Mouse (Mus musculus): Measurements from ENCODE around the gene Aldh16a1.
"Not testable (repeated sequence)": the region's sequence is repeated elsewhere in the genome, so short reads cannot be mapped to it uniquely, and the experiment has no call there.

The Aldh16a1 gene

DNA sequence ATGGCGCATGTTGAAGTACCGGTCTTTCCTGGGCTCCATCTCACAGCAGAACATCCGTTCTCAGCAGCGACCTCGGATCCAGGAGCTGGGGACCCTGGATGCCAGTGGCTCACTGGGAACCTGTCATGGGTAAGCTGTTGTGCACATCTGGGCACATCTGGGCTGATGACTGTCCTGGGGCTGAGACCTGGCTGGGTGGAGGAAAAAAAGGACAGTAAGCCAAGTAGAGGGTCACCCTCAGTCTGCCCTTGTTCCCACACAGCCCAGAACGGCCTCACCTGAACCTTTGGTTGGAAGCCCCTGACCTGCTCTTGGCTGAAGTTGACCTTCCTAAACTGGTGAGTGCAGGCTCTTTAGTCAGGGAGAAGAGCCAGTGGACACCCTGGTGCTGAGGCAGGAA lies 4.6 kb upstream of the Aldh16a1 start:
- no peak for DNase-seq (ENCODE audit: extremely low spot score, low spot score)

DNA sequence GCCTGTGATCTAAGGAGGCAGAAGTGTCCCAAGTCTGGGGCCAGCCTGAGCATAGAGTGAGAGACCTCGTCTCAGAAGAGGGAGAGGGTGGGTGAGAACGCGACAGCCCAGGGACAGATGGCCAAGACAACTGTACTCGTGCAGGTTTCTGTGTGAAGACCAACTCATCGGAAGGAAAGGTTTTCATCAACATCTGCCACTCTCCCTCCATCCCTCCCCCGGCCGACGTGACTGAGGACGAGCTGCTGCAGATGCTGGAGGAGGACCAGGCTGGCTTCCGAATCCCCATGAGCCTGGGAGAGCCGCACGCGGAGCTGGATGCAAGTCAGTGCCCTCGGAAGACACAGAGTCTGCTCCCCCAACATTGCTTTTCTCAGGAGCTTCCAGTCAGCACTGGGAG lies 3.1 kb upstream of the Aldh16a1 start:
- DNase-seq (ENCODE audit: extremely low spot score, low spot score) = no peak

- DNase-seq (ENCODE audit: extremely low spot score, low spot score) = no peak
Measured at GRCm38 (mm10) chr7:45156206-45156605, 1.8 kb upstream of the Aldh16a1 start.

DNA sequence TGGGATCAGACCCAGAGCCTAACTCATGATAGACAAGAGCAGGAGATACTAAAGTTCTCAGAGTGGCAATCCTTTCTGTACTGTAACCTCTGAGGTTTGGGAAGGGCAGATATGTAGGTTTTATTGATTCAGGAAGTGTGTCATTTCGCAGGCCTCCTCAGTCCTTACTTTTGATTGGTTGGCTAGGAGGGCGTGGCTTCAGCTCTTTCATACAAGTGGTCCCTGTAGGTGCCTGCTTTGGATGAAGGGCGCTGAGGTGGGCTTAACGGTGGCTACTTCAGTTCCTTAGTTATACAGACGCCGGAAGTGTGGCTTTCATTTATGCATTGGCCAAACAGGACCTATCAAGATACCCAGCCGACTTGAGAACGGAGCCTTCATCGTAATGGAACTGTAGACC lies 1.2 kb upstream of the Aldh16a1 start:
- no peak for DNase-seq (ENCODE audit: extremely low spot score, low spot score)

DNA sequence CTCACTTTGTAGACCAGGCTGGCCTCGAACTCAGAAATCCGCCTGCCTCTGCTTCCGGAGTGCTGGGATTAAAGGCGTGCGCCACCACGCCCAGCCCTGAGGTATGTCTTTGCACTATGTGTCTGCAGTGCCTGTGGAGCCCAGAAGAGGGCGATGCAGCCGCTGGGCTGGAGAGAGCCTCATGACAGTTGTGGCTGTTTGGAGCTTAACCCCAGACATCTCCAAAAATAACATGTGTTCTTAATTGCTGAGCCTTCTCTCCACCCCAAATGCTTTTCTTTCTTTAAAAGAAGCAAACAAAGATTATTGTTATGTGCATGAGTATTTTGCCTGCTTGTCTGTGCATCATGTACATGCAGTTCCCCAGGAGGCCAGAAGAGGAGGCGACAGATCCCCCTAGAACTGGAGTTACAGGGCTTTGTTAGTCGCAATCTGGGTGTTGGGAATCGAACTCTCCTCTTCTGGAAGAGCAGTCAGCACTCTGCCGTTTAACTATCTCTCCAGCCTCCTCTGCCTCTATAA lies 670 bp upstream of the Aldh16a1 start:
- DNase-seq (ENCODE audit: extremely low spot score, low spot score) = no peak

DNA sequence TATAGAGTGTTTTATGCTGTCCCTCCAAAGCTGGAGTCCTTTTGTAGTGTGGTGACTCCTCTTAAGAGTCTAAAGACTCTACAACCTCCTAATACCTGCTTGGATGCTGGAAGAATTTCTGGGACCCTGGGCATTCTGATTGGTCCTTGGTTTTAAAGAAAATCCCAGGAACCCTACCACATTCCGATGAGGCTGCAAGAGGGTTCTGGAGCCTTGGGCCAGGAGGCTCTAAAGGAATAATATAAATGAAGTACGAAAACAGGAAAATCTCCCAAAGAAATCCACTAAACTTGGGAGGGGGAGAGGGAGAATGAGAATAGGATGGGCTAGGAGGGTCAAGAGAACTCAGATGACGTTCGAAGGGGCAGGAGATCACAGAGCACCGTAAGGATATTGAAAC lies 798 bp downstream of the Aldh16a1 start:
- DNase-seq (ENCODE audit: extremely low spot score, low spot score) = no peak

DNA sequence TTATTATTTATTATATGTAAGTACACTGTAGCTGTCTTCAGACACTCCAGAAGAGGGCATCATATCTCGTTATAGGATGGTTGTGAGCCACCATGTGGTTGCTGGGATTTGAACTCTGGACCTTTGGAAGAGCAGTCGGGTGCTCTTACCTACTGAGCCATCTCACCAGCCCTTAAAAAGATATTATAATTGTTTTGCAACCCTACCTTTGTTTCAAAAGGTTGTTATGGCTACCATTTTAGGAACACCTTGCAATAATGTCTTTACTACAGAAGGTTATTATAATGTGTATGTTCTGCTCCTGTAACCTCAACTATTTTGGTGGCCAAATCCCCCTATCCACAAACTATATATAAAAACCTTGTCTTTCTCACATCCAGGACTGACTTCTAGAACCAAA lies 1.3 kb downstream of the Aldh16a1 start:
- not testable (repeated sequence) for DNase-seq (ENCODE audit: extremely low spot score, low spot score)

DNA sequence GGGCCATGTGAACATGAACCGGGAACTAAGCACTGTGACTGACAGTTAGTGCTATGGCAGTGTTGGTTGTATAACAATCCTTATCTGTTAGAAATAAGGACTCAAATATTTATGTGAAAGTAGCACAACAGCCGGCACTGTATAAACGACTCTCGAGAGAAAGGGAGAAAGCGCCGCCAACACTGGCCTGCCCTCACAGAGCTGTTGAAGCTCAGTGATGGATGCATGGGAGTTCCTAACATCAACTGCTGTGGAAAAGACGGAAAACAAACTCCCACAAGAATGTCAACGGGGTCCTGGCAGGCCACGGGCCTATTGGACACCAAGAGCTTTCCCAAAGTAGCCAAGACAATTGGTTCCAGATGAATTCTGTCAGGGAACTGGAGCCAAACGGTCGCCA lies 3.1 kb downstream of the Aldh16a1 start:
- DNase-seq (ENCODE audit: extremely low spot score, low spot score) = peak; percentile 21

DNA sequence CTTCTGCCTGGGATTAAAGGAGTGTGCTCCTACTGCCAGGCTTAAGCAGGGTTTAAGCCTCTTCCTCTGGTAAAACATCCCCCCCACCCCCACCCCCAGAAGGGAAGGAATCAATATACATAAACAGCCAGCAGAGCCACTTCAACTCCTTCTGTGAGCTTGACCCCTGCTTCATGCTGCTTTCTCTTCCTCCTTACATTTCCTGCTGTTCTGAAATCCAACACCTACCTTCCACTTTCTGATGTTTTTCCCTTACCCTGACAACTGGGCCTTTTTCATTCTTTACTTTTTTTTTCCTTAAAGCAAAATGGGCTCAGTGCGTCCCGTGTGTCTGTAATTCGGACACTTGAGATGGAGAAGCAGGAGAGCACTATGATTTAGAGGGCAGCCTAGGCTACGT lies 4.1 kb downstream of the Aldh16a1 start:
- no peak for DNase-seq (ENCODE audit: extremely low spot score, low spot score)

GRCm38 (mm10) chr7:45149545-45149944 lies 4.8 kb downstream of the Aldh16a1 start:
- no peak for DNase-seq (ENCODE audit: extremely low spot score, low spot score)

DNA sequence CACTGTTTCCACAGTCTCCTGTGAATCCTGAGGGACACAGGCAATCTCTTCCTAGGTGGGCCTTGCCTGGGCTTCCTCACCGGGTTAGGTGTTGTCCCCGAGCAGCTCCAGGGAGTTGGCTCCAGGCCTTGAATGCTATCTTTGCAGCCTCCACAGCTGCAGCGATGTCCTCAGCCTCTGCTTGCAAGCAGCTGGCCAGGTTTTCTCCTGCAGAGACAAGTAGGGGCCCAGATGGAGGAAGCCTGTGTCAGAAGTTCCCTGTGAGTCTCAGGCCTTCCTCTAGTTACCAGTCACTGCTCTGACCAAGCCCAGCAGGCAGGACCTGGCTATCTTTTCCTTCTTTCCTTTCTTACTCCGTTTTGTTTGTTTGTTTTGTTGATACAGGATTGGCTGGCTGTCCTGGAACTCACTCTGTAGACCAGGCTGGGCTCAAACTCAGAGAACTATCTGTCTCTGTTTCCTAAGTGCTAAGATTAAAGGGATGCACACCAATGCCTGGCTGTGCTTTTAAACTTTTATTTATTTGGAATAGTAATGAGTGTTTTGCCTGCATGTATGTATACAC lies 5.8 kb downstream of the Aldh16a1 start:
- no peak for DNase-seq (ENCODE audit: extremely low spot score, low spot score)

DNA sequence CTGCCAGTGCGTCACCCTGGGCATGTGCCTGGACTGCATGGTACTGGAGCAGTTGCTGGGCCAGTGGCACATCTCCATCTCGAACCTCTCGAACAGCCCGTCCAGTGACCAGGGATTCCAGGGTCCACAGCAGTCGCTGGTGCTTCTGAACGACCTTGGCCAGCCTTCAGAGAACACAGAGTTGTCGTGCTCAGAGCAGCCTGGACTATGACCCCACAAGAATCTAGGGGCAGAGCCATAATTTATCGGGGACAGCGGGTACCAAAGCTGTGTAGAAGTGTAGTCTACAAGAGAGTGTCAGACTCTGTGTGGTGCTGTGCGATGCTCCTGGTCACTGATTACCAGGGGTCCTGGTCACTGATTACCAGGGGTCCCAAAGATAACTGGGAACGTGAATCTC lies 6.5 kb downstream of the Aldh16a1 start:
- DNase-seq (ENCODE audit: extremely low spot score, low spot score) = no peak

DNA sequence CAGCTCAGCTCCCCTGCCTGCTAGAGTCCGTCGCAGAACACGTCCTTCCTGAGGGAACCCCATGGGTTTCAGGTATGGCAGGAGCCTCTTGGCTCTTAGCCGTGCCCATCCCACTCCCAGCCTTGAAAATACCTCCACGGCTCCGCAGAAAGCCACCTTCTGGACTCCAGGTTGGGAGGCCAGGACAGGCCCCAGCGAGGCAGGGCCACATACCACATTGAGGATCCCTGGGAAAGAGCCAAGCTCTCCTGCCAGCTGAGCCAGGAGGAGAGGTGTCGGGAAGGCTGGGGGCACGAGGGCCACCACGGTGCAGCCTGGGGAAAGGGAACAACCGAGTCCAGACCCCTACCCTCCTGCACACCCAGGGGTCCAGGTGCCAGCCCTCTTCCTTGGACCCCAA lies 7.1 kb downstream of the Aldh16a1 start:
- DNase-seq (ENCODE audit: extremely low spot score, low spot score) = no peak

DNA sequence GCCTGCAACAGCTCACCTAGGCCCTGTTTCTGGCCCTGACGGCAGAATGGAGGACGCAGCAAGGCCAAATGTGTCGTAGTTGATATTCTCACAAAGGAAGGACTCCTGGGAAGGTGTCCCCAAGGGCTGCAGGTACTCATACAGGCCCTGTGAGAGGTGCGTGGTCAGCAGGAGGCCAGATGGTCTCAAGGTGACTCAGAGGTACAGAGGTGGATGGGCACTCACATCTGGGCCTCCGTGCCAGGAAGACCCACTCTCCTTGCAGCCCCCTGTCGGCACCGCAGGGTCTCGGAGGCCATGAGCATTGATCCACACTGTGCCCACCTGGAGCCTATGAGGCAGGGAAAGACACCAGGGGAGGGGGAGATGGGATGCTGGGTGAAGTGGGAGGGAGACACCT lies 8.9 kb downstream of the Aldh16a1 start:
- no peak for DNase-seq (ENCODE audit: extremely low spot score, low spot score)

DNA sequence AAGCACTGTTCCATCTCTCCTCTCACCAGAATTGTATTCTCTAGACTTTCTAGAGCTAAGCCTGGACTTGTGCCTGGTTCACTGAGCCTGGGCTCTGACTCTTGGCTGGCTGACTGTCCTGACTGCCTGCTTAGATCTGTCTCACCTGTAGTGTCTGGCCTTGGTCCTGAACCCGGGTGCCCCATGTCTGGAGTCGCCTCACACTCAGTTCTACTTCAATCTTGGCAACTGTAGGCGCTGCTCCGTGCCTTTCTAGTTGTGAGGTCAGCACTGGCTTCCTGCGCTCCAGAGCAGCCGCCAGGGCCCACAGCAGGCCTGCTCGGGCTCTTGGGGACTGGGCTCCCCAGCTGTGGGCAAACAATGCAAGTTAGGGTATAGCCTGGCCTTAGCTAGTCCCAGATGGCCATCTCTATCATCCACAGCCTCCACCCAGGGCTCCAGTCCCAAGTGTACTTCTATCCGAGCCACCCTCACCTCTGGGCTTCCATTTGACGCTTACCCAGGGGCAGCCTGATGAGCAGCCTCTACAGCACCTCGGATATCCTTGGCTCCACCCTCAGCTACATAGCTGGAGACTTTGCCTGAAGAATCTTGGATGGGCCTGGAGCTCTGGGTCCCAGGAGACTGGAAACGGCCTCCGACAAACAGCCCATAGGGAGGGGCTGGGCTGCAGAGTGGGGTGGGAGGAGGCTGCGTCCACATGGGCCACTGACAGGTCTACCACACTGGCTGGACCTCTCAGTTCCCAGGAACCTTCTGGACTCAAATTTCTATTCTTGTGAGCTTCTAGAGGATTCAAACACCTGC lies 9.8 kb downstream of the Aldh16a1 start:
- DNase-seq (ENCODE audit: extremely low spot score, low spot score) = no peak

DNA sequence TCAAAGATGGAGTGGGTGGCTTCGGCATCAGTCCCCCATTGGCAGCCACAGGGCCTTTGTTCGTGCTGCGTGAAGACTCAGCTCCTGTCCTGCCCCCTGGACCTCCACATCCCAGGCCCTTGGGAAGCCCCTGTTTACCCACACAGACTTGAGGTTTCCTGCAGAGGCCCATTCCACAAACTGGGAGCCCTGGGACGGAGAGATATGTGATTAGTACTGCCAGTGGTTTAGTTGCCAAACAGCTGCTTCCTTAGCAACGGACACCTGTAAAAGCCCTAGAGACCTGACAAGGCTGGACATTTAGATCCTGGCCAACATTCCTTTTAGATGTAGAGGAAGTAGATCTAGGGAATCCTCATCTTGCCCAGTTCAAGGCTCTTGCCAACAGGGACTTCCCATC lies 12.5 kb downstream of the Aldh16a1 start:
- DNase-seq (ENCODE audit: extremely low spot score, low spot score) = no peak

GRCm38 (mm10) chr7:45141319-45141718 lies 13.1 kb downstream of the Aldh16a1 start:
- no peak for DNase-seq (ENCODE audit: extremely low spot score, low spot score)

DNA sequence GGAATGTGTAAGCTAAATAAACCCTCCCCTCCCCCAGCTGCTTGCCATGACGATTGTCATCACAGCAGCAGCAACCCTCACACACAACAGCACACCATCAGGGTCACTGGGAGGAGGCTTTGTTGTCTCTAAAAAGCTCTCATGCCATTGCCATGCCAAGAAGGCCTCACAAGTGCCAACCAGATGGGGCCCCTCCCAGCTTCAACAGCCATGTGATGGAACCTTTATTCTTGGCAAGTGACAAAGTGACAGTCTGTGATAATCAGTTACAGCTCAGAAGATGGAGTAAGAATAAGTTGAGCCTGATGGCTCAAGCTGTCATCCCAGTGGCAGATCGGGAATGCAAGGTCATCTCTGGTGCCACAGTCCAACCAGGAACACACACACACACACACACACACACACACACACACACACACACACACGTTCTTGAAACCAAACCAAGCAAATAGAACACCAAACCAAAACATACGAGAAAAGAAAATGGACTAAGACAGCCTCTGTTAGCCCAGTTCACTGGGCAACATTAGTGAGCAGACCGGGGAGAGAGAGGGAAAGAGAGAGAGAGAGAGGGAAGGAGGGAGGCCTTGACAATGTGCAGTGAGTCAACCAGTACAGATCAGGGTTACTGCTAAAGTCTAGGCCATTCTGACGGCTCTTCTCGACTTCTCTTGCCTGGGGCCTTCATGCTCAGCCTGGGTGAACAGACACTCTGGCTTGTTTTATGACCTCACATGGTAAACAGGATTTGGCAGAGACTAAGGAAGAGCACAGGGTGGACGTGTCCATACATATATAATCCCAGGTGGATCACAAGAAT lies 14.3 kb downstream of the Aldh16a1 start:
- no peak for DNase-seq (ENCODE audit: extremely low spot score, low spot score)

DNA sequence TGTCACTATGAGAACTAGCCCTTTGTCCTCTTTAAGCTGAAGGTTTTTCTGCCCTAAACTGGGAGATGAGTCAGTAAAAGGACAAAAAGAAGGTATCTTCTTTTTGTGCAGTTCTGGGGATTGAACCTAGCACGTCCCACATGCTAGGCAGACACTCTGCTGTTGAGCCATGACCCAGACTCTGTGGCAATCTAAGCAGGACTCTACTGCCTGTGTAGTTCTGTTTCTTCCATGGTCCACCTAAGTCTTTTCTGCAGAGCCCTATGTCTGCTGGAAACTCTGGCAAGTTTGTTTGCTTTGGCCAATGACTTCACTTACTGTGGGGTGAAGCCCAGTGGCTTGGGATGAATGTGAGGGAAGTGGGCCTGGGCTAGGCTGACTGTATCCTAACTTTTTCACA lies 16.0 kb downstream of the Aldh16a1 start:
- no peak for DNase-seq (ENCODE audit: extremely low spot score, low spot score)

DNA sequence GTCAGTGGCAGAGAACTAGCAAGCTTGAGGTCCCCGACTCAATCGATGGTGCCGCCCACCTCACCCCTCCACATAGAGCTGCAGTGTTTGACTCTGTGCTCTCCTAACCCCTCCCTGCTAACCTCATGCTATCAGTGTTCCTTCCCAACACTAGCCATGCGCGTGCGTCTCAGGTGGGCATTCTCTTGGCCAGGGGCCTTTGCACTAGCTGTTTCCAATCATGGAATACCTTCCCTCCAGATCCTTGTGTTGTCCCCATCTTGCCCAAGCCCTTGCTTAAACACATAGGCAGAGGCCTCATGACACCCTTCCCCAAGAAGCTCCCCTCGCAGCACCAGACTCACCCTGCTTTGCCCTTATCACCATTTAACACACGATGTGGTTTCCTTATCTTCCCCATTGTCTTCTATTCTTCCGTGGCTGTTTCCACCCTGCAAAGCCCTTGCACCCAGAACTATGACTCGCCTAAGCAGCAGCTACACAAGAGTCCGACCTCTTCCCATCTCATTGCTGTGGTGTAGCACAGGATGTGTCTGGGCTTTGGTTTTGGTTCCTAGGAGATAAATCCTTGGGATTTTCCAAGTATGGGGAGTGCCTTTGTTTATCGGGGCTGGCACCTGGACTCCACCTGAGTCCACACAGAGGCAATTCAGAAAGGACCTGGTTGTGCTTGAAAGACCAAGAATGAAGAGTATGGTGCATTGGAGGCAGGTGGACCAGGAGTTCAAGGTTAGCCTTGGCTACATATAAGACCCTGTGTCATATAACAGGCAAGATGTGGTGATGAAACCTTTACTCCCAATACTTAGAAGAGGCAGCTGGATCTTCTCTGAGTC lies 17.0 kb downstream of the Aldh16a1 start:
- no peak for DNase-seq (ENCODE audit: extremely low spot score, low spot score)

- DNase-seq (ENCODE audit: extremely low spot score, low spot score) = peak; percentile 87
Measured at GRCm38 (mm10) chr7:45135993-45136567, 18.3 kb downstream of the Aldh16a1 start, which contains the start of the genes Gm45713 and Flt3l. Gm45713 (minus strand) TSS chr7:45136231. Flt3l (minus strand) TSS chr7:45136432.

All from neural tube, embryonic 10.5 days (tissue).